Mouse (Mus musculus) cortical plate, adult 2 months (tissue): ENCODE data around the gene Mum1. TPM values are rescaled to one million over a fixed set of nuclear protein-coding genes. Genes with fewer than 3 reads are reported as not detected.

Experiments
- H3K27ac ChIP-seq: fragments of 200-500 bp; 2 replicates; pipeline ENCODE4 v1.5.1; 2012; ENCODE audit warnings: low read length, control low read depth, inconsistent platforms; ENCODE audit not compliant: insufficient read depth
- H3K4me1 ChIP-seq: fragments of 200-500 bp; 2 replicates; pipeline ENCODE4 v1.6.1; 2011; ENCODE audit warnings: low read length; ENCODE audit not compliant: control insufficient read depth, insufficient read depth
- H3K4me3 ChIP-seq: fragments of 200-500 bp; 2 replicates; pipeline ENCODE4 v1.5.1; 2011; ENCODE audit warnings: mild to moderate bottlenecking, low read length, control low read depth; ENCODE audit not compliant: insufficient read depth
- CTCF ChIP-seq: fragments of 200-500 bp; IDR thresholded peaks from 2 replicates; pipeline ENCODE4 v1.5.1; 2011; ENCODE audit warnings: mild to moderate bottlenecking, control low read depth, low read length; ENCODE audit not compliant: insufficient read depth; ENCODE audit errors: extremely low read depth
- POLR2A ChIP-seq: fragments of 200-500 bp; IDR thresholded peaks from 2 replicates; pipeline ENCODE4 v1.6.1; 2011; ENCODE audit warnings: mild to moderate bottlenecking, low read length, control low read depth; ENCODE audit not compliant: insufficient read depth; ENCODE audit errors: extremely low read depth
- polyA plus RNA-seq: library from polyadenylated mRNA; depleted of rRNA; stranded (reverse); fragments of >200 nt; gene quantifications from 2 replicates; pipeline ENCODE4 v1.2.3, GENCODE M21; 2012

Gene Mum1
- polyA plus RNA-seq, 1 experiment = 36.9 TPM

- TF ChIP-seq POLR2A (peak; percentile 90), CTCF (no peak)
Measured at GRCm38 (mm10) chr10:80248971-80249640, 22.9 kb downstream of the Mum1 start, which contains the start of gene Ndufs7. Gene Ndufs7 (plus strand): TSS chr10:80249121.

DNA sequence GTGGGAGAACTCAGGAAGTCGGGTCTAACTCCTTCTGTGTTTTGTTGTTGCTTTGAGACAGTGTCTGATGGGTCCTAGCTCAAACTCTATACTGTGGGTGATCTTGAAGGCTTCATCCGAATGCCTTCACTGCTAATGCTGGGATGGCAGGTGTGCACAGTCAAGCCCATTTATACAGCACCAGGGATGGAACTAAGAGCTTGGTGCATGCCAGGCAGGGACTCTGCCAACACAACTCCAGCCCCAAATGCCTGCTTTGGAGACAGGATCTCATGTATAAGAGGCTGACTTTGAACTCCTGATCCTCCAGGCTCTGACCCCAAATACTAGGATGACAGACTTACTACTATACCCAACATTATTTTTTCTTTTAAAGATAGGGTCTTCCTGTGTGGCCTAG, 23.8 kb downstream of the Mum1 start:
- Histone ChIP-seq H3K4me3 (peak overlapping the region; percentile 66), H3K27ac (no peak overlapping the region), H3K4me1 (peaks cover 5% of the 10 kb centered on the region)
- TF ChIP-seq CTCF = no peak
- no peak for TF ChIP-seq POLR2A

More at GRCm38 (mm10) chr10:80248971-80249640, 22.9 kb downstream of the Mum1 start, which contains the start of gene Ndufs7:
- peak within 1 kb of the TSS; percentile 29; the same call in 1 of the 2 replicates for H3K27ac ChIP-seq
- H3K4me1 ChIP-seq = peaks cover 5% of the 10 kb centered on the region
- peak within 1 kb of the TSS; percentile 66 for H3K4me3 ChIP-seq

- H3K4me3 ChIP-seq = peak overlapping the region; percentile 66; the same call in 1 of the 2 replicates
- TF ChIP-seq POLR2A (no peak), CTCF (no peak)
- H3K4me1 ChIP-seq = peaks cover 5% of the 10 kb centered on the region
- no peak overlapping the region for H3K27ac ChIP-seq
Measured at GRCm38 (mm10) chr10:80250573-80250972, 24.3 kb downstream of the Mum1 start.

DNA sequence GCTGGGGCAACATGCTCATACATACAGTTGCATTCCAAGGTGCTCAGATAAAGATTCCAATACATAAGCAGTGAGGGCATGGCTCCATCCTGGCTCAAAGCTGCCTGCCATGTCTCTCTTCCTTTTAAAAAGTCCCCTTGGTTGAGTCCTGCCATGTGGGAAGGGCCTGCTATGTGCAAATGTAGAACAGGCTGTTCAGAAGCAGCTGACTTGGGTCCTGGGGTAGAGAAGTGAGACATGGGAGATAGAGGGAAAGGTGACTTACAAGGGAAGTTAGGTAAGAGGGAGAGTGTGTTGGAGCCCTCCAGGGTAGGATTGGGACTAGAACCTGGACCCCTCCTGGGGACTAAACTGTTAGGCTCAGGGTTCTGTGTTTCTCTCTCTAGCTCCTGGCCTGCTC, 25.8 kb downstream of the Mum1 start:
- H3K4me1 ChIP-seq = peaks cover 5% of the 10 kb centered on the region
- TF ChIP-seq POLR2A (no peak), CTCF (no peak)

DNA sequence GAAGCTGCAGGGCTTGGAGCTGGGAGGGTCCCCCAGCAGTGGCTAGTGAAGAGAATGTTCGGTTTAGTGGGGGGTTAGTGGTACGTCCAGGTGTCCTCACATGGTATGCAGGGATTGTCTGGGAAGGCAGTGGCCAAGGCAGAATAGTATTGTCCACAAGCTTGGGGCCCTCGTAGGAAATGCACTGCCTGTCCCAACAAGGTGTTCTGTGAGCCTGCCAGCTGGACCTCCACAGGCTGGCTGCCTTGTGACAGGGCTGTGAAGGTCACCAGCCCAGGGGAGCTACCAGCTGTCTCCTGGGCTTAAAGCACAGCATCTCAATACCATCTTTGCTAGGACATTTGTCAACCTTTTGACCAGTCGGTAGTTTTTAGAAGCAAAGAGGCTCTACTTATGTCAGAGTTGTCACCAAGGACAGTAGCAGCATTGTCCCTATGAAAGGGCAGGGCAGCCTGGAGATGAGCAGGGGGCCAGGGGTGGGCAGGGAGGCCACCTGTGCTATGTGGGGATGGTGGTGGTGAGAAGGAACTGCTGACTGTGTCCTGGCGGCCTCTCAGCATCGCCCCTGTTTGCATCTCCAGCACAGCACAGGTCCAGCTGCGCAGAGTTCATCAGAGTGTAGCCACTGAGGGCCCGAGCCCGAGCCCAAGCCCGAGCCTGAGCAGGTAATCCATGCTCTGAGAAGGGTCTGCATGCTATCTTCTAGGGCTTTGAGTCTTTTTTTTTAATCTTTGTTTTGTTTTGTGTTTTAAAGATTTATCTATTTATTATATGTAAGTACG, 26.4 kb downstream of the Mum1 start:
- Histone ChIP-seq H3K27ac (no peak overlapping the region), H3K4me1 (peaks cover 5% of the 10 kb centered on the region), H3K4me3 (no peak overlapping the region)
- no peak for TF ChIP-seq POLR2A
- TF ChIP-seq CTCF = no peak

More for the DNA sequence above, 25.8 kb downstream of the Mum1 start:
- Histone ChIP-seq H3K4me3 (no peak overlapping the region), H3K27ac (no peak overlapping the region)

- Histone ChIP-seq H3K27ac (no peak overlapping the region), H3K4me1 (peaks cover 5% of the 10 kb centered on the region), H3K4me3 (no peak overlapping the region)
- TF ChIP-seq POLR2A (no peak), CTCF (no peak)
Measured at GRCm38 (mm10) chr10:80253551-80253950, 27.3 kb downstream of the Mum1 start.

DNA sequence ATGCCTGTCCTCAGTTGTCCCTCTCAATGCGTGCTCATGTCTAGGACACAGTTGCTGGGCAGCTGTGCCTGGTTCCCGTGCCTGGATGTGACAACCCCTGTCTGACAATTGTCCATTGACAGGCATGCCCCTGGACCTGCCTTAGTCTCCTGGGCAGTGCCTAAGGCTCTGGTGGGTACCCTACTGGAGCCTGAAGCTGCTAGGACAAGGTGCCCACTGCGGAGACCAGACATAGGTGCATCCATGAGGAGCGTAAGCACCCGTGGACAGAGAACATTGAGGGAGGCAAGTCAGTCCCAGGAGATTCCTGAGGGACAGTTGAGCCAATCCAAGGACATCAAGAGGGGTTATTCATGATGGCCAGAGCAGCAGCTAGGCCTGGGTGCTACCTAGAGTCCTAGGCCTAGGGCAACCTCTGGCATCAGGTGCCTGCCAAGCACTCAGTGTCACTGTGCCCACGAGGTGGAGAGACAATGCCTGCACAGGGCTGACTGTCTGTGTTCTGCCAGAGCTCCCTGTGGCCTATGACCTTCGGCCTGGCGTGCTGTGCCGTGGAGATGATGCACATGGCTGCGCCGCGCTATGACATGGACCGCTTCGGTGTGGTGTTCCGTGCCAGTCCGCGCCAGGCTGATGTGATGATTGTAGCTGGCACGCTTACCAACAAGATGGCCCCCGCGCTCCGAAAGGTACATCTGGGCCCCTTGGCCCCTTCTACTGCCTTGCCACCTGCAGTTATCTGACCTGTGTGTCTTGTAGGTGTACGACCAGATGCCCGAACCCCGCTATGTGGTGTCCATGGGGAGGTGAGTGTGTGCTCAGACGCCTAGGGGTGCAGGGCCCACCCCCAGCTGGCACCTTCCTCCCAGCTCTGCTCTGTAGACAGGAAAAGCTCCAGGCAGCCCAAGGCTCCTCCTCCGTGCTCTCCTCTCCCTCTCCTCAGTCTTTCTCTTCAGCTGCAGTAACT, 28.4 kb downstream of the Mum1 start:
- no peak for TF ChIP-seq CTCF
- TF ChIP-seq POLR2A = no peak
- Histone ChIP-seq H3K4me3 (no peak overlapping the region), H3K4me1 (peaks cover 5% of the 10 kb centered on the region), H3K27ac (no peak overlapping the region)

- H3K27ac ChIP-seq = no peak overlapping the region
- no peaks in the 10 kb centered on the region for H3K4me1 ChIP-seq
- no peak overlapping the region for H3K4me3 ChIP-seq
- TF ChIP-seq CTCF (no peak), POLR2A (0 out of 2 replicates have a peak, but pooled peaks have one; percentile 0)
Measured at GRCm38 (mm10) chr10:80255881-80256535, 29.8 kb downstream of the Mum1 start.
